Mouse (Mus musculus) kidney, postnatal 4 days (tissue): Measurements from ENCODE around the gene Supt5.

Experiments used
- DNase-seq, 2 experiments: peaks; one replicate each; pipeline ENCODE4 v3.0.0; 2021; ENCODE audit warnings: mixed read lengths in 2 of 2

Gene Supt5

GRCm38 (mm10) chr7:28294481-28294880, 44.1 kb downstream of the Supt5 start:
- DNase-seq: peak; percentile 83 to 88

GRCm38 (mm10) chr7:28290638-28291590, 47.6 kb downstream of the Supt5 start, which contains the start of gene Selenov:
TSS of gene Selenov (minus strand) at chr7:28291186.
- peak; percentile 61 to 72 for DNase-seq

DNA sequence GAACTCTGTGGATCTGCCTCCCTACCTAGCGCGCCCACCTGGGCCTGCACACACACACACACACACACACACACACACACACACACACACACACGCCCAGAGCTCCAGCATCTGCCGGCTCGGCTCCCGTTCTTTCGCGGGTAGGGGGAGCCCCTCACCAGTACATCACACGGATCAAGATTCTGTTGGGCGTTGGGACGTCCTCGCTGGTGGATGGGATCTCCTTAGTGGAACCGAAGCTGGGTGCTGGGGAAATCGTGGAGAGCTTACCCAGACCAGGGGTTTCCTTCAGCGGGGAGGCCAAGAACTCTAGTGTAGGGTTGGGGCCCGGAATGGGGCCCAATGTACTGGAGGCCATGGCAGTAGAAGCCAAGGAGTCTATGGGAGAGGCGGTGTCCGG, 48.4 kb downstream of the Supt5 start:
- DNase-seq: peak; percentile 48 to 56

- peak; percentile 13 to 22 for DNase-seq
These were observed 57.9 kb downstream of the Supt5 start for GRCm38 (mm10) chr7:28280630-28281029.

DNA sequence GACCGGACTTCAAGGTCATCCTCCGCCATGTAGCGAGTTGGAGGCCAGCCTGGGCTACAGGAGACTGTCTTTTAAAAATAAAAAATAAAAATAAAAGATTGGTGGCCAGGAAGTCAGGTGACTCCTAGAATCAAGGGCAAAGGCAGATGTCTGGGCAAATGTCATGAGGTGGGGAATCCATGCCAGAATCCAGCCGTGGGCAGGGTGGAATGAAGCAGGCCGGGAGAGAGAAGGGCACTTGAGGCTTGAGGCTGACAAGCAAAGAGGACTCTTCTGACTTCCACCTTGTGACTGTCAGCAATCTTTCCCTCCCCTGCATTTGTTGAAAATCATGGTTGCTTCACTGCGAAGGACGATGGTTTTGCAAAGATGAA, 60.3 kb downstream of the Supt5 start:
- DNase-seq: no peak

GRCm38 (mm10) chr7:28277615-28278278, 60.8 kb downstream of the Supt5 start, which contains the start of gene Eid2b:
TSS of gene Eid2b (plus strand) at chr7:28277739.
- peak; percentile 97 to 98 for DNase-seq

- no peak for DNase-seq
These were observed 61.3 kb downstream of the Supt5 start for GRCm38 (mm10) chr7:28277237-28277614.

- DNase-seq: no peak
These were observed 66.8 kb downstream of the Supt5 start for GRCm38 (mm10) chr7:28271761-28272160.

DNA sequence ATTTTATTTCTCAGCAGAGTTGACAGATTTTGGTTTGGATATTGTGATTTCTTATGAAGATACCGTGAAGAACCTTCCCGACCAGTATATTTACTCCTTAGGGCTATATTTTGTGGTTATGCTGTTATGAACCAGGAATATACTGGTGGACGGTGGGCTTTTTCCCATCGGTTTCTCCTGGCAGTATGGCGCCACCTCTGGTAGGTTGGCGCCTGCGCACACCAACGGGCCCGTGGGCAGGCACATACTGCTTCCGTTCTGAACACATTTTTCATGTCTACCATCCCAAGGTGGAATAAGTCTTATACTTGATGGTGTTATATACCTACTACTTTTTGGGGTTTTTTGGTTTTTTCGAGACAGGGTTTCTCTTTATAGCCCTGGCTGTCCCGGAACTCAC, 69.2 kb downstream of the Supt5 start:
- peak in 1 of 2 experiments; percentile 16 for DNase-seq

DNA sequence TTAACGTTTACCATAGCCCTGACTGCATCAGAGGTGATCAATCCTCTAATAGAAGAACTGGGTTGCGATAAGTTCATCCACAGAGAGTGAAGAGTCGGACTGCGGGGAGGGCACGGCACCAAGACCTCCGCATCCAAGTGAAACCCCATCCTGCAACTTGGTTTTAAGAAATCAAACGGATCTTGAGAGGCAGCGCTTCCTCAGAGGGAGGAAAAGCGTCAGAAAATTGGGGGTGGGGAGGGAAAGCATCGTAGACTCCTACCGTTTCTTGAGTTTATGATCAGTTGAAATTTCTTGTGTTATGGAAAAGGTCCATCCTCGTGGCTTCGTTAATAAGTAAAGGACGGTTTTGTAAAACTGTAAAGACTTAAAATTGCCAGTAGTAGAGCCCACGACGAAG, 70.0 kb downstream of the Supt5 start:
- DNase-seq: no peak

DNA sequence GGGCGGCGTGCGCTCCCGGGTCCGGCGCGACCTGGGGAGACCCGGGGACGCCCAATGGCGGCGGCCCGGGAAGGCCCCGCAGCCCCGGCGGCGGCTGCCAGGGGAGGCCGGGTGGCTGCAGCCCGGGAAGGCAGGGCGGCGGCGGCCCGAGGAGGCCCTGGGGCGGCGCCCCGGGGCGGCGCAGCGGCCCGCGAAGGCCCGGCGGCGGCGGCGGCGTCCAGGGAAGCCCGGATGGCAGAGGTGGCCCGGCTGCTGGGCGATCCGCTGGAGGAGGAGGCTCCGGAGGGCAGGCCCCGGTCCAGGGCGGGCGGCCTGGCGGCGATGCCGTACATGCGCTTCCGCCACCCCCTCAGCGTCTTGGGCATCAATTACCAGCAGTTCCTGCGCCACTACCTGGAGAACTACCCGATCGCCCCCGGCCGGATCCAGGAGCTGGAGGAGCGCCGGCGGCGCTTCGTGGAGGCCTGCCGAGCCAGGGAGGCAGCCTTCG, 70.5 kb downstream of the Supt5 start:
- peak; percentile 70 to 80 for DNase-seq

DNA sequence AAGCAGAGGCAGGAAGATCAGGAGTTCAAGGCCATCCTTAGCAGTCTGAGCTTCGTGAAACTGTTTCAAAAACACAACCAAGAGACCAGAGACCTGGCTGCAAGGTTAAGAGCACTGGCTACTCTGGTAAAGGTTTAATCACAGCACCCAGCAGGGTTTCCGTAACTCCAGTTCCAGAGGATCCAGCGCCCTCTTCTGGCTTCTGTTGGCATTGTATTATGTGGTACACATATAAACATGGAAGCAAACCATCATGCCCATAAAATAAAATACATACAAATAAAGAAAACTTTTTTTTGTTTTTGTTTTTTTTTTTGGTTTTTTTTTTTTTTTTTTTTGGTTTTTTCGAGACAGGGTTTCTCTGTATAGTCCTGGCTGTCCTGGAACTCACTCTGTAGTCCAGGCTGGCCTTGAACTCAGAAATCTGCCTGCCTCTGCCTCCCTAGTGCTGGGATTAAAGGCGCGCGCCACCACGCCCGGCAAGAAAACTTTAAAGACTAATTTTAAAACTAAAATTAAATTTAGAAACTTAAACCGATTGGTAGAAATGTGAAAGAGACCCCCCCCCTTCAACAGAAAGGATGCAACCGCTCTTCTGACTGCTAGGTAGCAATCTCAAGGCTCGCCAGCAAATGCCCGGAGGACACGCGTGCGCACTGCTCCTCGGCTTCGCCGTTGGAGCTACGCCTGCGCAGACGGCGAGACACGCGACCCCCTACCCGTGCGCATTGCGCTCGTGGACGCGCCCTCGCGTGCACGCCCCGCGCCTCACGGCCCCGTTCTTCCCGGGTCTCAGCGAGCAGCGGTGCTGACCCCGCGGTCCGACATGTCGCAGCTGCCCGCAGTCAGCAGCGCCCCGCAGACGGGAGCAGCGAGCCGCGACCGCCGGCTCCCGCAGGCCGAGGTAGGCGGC, 71.2 kb downstream of the Supt5 start, which contains the start of gene Eid2:
Gene Eid2 (plus strand): TSS at position 753 of the 913 bp plus-strand sequence.
- peak; percentile 89 to 93 for DNase-seq

DNA sequence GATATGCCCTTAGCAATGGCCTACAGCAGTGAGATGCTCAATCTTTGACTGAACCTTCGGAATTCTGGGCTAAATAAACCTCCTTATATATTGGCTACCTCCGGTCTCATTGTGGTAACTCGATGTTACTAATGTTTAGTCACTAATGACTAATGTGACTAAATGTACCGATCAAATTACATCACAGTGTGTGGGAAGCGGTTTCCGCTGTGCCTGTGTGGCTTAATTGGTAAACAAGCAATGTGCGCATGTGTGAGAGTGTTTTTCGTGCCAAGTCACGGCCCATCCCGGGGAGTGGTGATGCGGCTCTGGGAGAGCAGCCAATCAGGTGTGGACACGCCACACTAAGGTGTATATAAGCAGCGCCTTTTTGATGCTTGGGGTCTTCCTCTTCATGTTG, 73.2 kb downstream of the Supt5 start:
- no peak for DNase-seq
